Mouse (Mus musculus): ENCODE data around the gene Camkmt. TPM values are rescaled to one million over a fixed set of nuclear protein-coding genes. Genes with fewer than 3 reads are reported as not detected.

The Camkmt gene
- polyA plus RNA-seq (2012; rRNA removed; ENCODE audit: low replicate concordance) = 1.9 and 2.1 TPM in 2 replicates

DNA sequence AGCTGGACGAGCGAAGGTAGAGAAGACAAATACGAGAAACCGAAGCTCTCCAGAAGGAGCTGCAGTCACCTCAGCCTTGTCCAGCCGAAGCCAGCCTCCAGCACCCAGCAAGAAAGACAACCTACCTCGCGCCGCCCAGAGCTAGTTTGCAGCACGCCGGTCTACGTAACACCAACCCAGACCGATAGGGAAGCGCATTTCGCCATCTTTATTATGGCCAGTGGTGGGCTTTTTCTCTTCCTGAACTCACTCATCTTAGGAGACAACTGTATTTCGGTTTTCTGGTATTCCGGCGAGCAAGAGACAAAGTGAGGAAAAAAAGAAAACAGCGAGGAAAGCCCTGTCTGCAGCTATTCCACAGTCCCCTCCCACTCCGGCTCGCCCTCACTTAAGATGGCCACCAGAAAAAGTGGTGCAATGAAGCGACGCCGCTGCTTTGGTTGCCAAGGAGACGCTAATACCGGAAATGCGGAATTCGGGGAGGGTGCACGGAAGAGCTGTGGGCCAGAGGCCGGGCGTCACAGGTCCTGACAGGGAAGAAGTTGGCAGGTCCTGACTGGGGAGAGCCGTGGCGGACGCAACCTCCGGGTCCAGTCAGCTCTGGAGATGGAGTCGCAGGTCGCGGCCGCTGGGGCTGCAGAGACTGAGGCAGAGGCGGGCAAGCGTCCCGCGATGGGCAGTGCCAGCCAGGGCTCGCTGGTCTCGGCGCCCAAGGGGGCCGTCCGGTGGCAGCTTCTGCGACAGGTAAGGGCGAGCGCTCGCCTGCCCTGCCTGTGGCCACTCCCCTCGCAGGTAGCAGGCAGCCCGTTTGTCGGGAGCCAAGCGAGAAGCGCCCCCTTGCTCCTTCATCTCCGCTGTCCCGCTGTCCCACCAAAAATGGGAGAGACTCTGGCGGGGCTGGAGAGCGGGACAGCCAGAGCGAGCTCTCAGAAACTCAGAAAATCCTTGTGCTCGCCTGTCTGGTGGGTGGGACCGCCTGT lies at the start of gene Camkmt, which contains the start of gene Prepl:
Camkmt (plus strand) TSS at position 433 of the 980 bp plus-strand sequence.
Prepl (minus strand) TSS at position 122 of the 980 bp plus-strand sequence.

Other genes starting within 250 kb of the Camkmt start
- 16.7 and 32.7 TPM in 2 replicates for gene Ppm1b, start 133.8 kb upstream of the Camkmt start, polyA plus RNA-seq (2012; rRNA removed; ENCODE audit: low replicate concordance)
- 0.16 and 0.20 TPM in 2 replicates for gene Slc3a1, start 62.2 kb upstream of the Camkmt start, polyA plus RNA-seq (2012; rRNA removed; ENCODE audit: low replicate concordance)
- 5.7 and 14.0 TPM in 2 replicates for gene Prepl, start 311 bp upstream of the Camkmt start, polyA plus RNA-seq (2012; rRNA removed; ENCODE audit: low replicate concordance)

Measured in mammary gland, adult 2 months (tissue).